Mouse (Mus musculus): ENCODE measurements around the gene Lrrn1. TPM values are rescaled to one million over a fixed set of nuclear protein-coding genes. Genes with fewer than 3 reads are reported as not detected.

Lrrn1 gene
- polyA plus RNA-seq, 1 experiment from 2014 or later: 45.8 TPM

DNA sequence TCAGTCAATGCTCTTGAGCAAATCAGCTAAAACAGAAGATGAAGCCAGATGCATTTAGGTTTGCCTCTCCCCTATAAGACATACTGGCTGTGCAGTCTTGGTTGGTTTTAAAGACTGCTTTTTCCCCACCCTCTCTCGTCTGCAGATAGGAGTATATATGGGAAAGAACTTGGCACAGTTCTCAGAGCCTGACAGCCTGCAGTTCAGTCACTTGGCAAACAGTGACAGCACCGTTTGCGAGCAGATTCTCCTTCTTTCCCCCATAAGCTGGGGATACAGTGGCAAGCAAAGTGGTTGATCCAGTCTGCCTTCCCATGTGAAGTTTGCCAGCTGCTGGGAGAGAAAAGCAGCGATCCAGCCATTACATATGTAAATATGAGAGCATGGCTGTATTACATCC is 12.3 kb downstream of the Lrrn1 start:
- Histone ChIP-seq H3K4me1 (replicated peaks) (no peaks in the 10 kb centered on the region), H3K9me3 (no peaks in the 10 kb centered on the region), H3K36me3 (no peaks in the 10 kb centered on the region), H3K27me3 (no peaks in the 10 kb centered on the region), H3K9ac (replicated peaks) (no peak overlapping the region), H3K4me3 (replicated peaks) (no peak overlapping the region), H3K27ac (no peak overlapping the region), H3K4me2 (no peak overlapping the region)
- ATAC-seq (ENCODE audit: insufficient number of reproducible peaks, insufficient read depth, low FRiP score, low TSS enrichment, low read depth): no peak
- 84% methylated on average over 4 of the region's 4 CpGs for WGBS

DNA sequence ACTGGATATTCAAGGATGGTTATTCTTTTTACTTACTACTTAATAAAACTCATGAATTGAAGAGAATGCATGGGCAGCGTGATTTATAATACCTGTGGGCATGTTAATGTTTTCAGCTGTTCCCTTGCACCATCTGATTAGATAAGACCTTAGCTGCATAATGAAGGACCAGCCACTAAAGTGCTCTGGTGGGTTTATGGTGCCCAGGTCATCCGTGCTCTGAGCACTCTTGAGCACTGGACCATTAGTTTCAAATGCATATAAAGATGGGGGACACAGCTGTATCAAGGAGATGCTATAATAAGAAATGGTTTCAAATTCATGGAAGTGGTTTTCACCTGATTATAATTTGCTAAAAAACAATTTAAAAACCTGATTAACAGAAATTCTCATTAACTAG is 16.7 kb downstream of the Lrrn1 start:
- no peak for ATAC-seq (ENCODE audit: insufficient number of reproducible peaks, insufficient read depth, low FRiP score, low TSS enrichment, low read depth)
- no peaks in the 10 kb centered on the region for H3K9me3 ChIP-seq
- H3K4me1 ChIP-seq (replicated peaks): no peaks in the 10 kb centered on the region
- H3K4me2 ChIP-seq: no peak overlapping the region
- 72% methylated on average over 2 of the region's 2 CpGs for WGBS
- no peak overlapping the region for H3K9ac ChIP-seq (replicated peaks)
- no peak overlapping the region for H3K27ac ChIP-seq
- H3K4me3 ChIP-seq (replicated peaks): no peak overlapping the region
- H3K36me3 ChIP-seq: no peaks in the 10 kb centered on the region
- no peaks in the 10 kb centered on the region for H3K27me3 ChIP-seq

DNA sequence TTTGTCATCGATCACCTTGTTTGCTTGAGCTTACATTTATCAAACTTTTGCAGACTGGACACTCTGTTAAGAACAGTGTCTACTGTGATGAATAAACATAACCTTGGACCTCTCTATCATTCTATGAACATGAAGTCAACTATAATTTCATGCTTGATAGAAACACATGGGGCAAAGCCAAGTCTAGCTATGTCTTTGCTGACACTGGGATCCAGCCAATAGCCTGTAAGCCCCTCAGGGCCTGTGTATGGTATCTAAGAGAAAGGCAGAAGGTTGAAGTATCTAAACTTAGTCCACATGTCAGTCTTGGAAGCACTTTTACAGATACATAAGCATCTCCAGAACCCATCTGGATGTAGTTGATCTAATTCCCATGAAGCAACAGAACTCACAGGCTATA is 22.9 kb downstream of the Lrrn1 start:
- Histone ChIP-seq H3K4me2 (no peak overlapping the region), H3K27ac (no peak overlapping the region), H3K9me3 (no peaks in the 10 kb centered on the region), H3K9ac (replicated peaks) (no peak overlapping the region), H3K36me3 (no peaks in the 10 kb centered on the region), H3K27me3 (no peaks in the 10 kb centered on the region), H3K4me1 (replicated peaks) (no peaks in the 10 kb centered on the region), H3K4me3 (replicated peaks) (no peak overlapping the region)
- no peak for ATAC-seq (ENCODE audit: insufficient number of reproducible peaks, insufficient read depth, low FRiP score, low TSS enrichment, low read depth)
- WGBS: 93% methylated on average over 1 of the region's 1 CpGs

DNA sequence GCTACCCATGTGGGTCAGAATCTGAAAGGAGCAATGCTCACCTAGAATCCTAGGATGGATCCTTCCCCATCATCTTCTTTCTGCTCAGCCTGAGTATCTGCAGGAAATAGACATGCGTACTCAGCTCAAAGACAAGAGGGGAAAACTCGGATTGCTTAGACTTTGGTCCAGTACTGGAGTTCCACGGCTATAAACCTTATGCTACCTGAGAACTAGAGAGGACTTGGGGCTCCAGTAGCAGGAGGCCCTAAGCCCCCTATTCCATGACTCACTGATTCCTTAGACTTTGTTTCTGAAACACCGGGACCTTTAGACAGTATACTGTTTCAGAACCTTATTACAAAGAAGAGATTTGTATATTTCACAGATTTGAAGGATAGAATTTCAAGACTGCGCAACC is 25.8 kb downstream of the Lrrn1 start:
- 82% methylated on average over 5 of the region's 5 CpGs for WGBS
- no peak overlapping the region for H3K9ac ChIP-seq (replicated peaks)
- H3K27me3 ChIP-seq: no peaks in the 10 kb centered on the region
- no peaks in the 10 kb centered on the region for H3K4me1 ChIP-seq (replicated peaks)
- H3K36me3 ChIP-seq: no peaks in the 10 kb centered on the region
- no peak overlapping the region for H3K4me2 ChIP-seq
- no peaks in the 10 kb centered on the region for H3K9me3 ChIP-seq
- no peak overlapping the region for H3K27ac ChIP-seq
- no peak overlapping the region for H3K4me3 ChIP-seq (replicated peaks)
- ATAC-seq (ENCODE audit: insufficient number of reproducible peaks, insufficient read depth, low FRiP score, low TSS enrichment, low read depth): no peak

DNA sequence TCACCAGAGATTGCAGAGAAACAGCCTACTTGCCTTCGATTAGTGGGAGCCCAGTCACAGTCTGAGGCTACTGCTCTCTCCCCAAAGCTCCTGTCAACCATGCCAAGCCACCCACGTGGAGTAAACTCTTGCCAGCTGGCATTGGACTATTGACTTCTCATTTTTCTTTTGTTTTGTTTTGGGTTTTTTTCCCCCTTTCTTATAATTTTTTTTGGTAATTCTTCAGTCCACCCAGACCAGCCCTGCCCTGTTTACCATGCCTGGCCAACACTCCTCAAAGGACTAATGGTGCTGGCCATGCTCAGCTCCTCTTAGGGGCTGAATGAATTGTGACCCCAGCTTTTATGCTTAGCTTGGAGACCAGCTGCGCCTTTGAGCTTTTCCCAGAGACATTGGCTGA is 27.4 kb downstream of the Lrrn1 start:
- Histone ChIP-seq H3K36me3 (no peaks in the 10 kb centered on the region), H3K9me3 (no peaks in the 10 kb centered on the region), H3K27ac (no peak overlapping the region), H3K9ac (replicated peaks) (no peak overlapping the region), H3K4me1 (replicated peaks) (no peaks in the 10 kb centered on the region), H3K4me3 (replicated peaks) (no peak overlapping the region), H3K27me3 (no peaks in the 10 kb centered on the region), H3K4me2 (no peak overlapping the region)
- ATAC-seq (ENCODE audit: insufficient number of reproducible peaks, insufficient read depth, low FRiP score, low TSS enrichment, low read depth): no peak; the same call in 1 of the 2 replicates
- WGBS: 80% methylated on average over 3 of the region's 3 CpGs

DNA sequence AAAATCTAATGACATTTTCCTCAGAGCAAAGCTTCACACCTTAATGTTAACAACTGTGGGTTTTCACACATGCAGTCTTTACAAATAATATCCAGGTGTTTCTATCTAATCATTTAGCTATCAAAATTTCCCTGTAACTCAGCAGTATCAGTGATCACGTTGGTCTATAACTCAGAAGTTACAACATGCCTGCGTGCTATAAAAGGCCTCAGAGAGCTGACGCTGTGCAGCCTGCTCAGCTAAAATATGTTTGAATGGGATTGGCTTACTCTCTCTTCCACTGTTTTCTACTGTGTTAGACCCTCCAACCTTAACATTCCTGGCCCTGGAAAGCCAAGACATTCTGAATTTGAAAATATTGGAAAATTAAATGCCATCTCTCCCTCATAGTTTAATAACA is 28.2 kb downstream of the Lrrn1 start:
- H3K9ac ChIP-seq (replicated peaks): no peak overlapping the region
- H3K27ac ChIP-seq: no peak overlapping the region
- H3K9me3 ChIP-seq: no peaks in the 10 kb centered on the region
- H3K27me3 ChIP-seq: no peaks in the 10 kb centered on the region
- H3K4me3 ChIP-seq (replicated peaks): no peak overlapping the region
- no peaks in the 10 kb centered on the region for H3K36me3 ChIP-seq
- H3K4me1 ChIP-seq (replicated peaks): no peaks in the 10 kb centered on the region
- 73% methylated on average over 3 of the region's 3 CpGs for whole genome bisulfite sequencing
- no peak overlapping the region for H3K4me2 ChIP-seq
- no peak for ATAC-seq (ENCODE audit: insufficient number of reproducible peaks, insufficient read depth, low FRiP score, low TSS enrichment, low read depth)

DNA sequence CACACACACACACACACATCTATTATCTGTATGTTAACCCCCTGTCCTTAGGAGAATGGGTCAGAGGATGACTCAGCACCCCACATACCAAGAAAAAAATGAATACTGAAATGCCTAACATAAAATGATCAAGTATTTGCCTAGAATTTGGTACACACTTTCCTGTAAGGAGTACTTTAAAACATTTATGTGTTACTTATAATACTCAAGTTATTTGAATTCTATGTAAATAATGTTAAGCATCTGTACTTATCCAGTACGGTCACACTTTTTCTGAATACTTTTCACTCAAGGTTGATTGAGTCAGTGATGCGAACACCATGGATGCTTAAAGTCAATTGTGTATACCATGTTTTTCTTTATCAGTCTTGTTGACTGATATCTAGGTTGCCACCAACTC is 32.7 kb downstream of the Lrrn1 start:
- H3K4me1 ChIP-seq (replicated peaks): no peaks in the 10 kb centered on the region
- H3K36me3 ChIP-seq: peaks cover 1% of the 10 kb centered on the region; the same call in 1 of the 2 replicates
- H3K4me2 ChIP-seq: no peak overlapping the region
- H3K27me3 ChIP-seq: no peaks in the 10 kb centered on the region
- H3K9ac ChIP-seq (replicated peaks): no peak overlapping the region
- no peak for ATAC-seq (ENCODE audit: insufficient number of reproducible peaks, insufficient read depth, low FRiP score, low TSS enrichment, low read depth)
- 96% methylated on average over 2 of the region's 2 CpGs for WGBS
- no peaks in the 10 kb centered on the region for H3K9me3 ChIP-seq
- no peak overlapping the region for H3K27ac ChIP-seq
- no peak overlapping the region for H3K4me3 ChIP-seq (replicated peaks)

DNA sequence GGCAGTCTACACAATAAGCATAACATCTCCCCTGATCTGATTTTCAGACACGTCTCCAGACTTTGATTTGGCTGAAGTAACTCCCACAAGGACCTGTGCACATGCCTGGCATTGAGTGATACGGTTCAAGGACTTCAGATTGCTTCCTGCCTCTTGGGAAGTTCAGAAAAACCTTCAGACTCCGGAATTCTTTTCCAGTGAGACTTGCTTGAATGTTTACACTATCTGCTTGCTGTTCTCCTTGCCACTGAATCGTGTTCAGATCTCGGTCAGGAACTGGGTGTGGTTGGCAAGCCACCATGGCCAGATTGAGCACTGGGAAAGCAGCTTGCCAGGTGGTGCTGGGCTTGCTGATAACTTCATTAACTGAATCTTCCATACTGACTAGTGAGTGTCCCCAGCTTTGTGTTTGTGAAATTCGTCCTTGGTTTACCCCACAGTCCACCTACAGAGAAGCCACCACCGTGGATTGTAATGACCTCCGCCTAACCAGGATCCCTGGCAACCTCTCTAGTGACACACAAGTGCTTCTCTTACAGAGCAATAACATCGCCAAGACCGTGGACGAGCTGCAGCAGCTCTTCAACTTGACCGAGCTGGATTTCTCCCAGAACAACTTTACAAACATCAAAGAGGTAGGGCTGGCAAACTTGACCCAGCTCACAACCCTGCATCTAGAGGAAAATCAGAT is 37.5 kb downstream of the Lrrn1 start:
- no peaks in the 10 kb centered on the region for H3K9me3 ChIP-seq
- no peaks in the 10 kb centered on the region for H3K27me3 ChIP-seq
- ATAC-seq (ENCODE audit: insufficient number of reproducible peaks, insufficient read depth, low FRiP score, low TSS enrichment, low read depth): no peak
- H3K27ac ChIP-seq: no peak overlapping the region
- 85% methylated on average over 12 of the region's 12 CpGs for WGBS
- H3K9ac ChIP-seq (replicated peaks): no peak overlapping the region
- H3K36me3 ChIP-seq: peaks cover 21% of the 10 kb centered on the region
- H3K4me2 ChIP-seq: no peak overlapping the region
- no peaks in the 10 kb centered on the region for H3K4me1 ChIP-seq (replicated peaks)
- H3K4me3 ChIP-seq (replicated peaks): no peak overlapping the region

DNA sequence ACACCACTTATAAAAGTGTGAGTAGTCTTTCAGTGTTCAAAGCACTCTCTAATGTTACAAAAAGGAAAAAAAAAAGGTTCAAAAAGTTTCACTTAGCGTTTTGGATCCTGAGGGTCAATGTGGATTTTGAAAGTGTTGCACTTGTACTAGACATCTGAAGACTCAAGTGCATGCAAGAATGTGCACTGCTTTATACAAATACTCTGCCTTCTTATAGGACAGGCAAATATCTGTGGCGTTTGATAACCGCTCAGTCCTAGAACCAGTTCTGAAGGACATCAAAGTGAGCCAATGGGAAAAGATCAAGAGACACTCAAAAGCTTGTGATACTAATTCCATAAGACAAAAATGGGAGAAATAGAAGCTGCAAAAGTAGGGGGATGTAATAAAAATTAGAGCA is 45.0 kb downstream of the Lrrn1 start:
- WGBS: 94% methylated on average over 3 of the region's 3 CpGs
- Histone ChIP-seq H3K27ac (no peak overlapping the region), H3K4me2 (no peak overlapping the region), H3K9ac (replicated peaks) (no peak overlapping the region), H3K36me3 (no peaks in the 10 kb centered on the region), H3K4me1 (replicated peaks) (no peaks in the 10 kb centered on the region), H3K4me3 (replicated peaks) (no peak overlapping the region), H3K9me3 (no peaks in the 10 kb centered on the region), H3K27me3 (no peaks in the 10 kb centered on the region)
- no peak for ATAC-seq (ENCODE audit: insufficient number of reproducible peaks, insufficient read depth, low FRiP score, low TSS enrichment, low read depth)

DNA sequence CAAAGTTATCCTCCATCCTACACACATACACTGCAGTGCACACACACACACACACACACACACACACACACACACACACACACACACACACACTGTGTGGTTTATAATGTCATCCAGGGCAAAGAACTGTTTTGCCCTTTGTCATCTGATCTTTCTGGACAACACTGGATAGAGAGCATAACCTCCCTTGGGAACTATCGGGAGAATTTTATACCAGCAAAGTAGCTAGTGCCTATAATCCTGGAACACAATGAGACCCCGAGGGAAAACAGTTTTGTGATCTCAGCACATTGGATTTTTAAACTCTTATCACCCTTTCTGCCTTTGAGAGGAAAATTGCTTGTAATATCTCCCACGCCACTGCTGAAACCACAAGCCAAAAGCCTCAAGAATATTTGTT is 45.8 kb downstream of the Lrrn1 start:
- Histone ChIP-seq H3K27me3 (no peaks in the 10 kb centered on the region), H3K4me2 (no peak overlapping the region), H3K9me3 (no peaks in the 10 kb centered on the region), H3K27ac (no peak overlapping the region), H3K9ac (replicated peaks) (no peak overlapping the region), H3K36me3 (no peaks in the 10 kb centered on the region), H3K4me1 (replicated peaks) (no peaks in the 10 kb centered on the region), H3K4me3 (replicated peaks) (no peak overlapping the region)
- WGBS: 77% methylated on average over 3 of the region's 3 CpGs
- ATAC-seq (ENCODE audit: insufficient number of reproducible peaks, insufficient read depth, low FRiP score, low TSS enrichment, low read depth): no peak

DNA sequence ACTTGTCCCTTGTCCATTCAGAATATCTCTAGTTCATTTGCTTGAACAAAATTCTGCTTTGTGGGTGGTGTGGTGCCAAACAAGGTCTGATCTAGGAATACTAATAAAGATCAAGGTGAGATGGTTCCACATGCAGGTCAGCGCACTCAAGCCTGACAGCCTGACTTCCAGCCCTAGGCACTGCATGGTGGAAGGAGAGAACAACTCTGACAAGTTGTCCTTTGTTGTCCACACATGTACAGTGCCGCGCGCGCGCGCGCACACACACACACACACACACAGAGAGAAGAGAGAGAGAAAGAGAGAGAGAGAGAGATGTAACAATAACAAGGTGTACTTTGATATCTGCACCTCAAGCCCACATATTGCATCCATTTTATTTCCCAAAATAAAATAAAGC is 47.7 kb downstream of the Lrrn1 start:
- Histone ChIP-seq H3K4me2 (no peak overlapping the region), H3K9me3 (no peaks in the 10 kb centered on the region), H3K27ac (no peak overlapping the region), H3K36me3 (no peaks in the 10 kb centered on the region), H3K9ac (replicated peaks) (no peak overlapping the region), H3K4me3 (replicated peaks) (no peak overlapping the region), H3K4me1 (replicated peaks) (no peaks in the 10 kb centered on the region), H3K27me3 (no peaks in the 10 kb centered on the region)
- over 99% methylated on average over 8 of the region's 8 CpGs for WGBS
- no peak for ATAC-seq (ENCODE audit: insufficient number of reproducible peaks, insufficient read depth, low FRiP score, low TSS enrichment, low read depth)

DNA sequence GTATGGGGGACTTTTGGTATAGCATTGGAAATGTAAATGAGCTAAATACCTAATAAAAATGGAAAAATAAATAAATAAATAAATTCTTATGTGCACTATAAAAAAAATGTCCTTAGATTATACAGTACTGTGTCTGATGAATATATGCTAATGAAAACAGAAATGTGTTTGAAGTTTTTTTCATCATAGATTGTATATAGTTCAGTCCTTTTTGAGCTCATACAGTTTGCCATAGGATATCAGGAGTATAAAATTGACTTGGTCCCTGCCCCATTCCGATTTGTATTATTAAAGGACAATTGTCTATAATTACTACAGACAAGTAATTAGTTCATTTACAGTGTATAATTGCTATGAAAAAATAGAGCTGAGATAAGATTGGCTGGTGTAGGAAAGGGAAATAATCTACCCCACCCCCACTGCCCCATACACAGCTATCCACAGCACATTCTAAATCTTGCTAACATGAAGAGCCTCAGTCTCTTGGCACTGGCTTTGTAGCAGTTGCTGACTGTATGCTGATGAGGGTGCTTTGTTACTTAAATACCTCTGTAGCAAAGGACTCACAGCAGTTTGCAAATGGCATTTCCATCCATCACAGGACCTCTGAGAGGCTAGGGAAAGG is 54.3 kb downstream of the Lrrn1 start:
- no peak overlapping the region for H3K4me3 ChIP-seq (replicated peaks)
- no peaks in the 10 kb centered on the region for H3K4me1 ChIP-seq (replicated peaks)
- H3K27me3 ChIP-seq: no peaks in the 10 kb centered on the region
- H3K9ac ChIP-seq (replicated peaks): no peak overlapping the region
- H3K36me3 ChIP-seq: no peaks in the 10 kb centered on the region
- WGBS: 78% methylated on average over 1 of the region's 1 CpGs
- no peaks in the 10 kb centered on the region for H3K9me3 ChIP-seq
- ATAC-seq (ENCODE audit: insufficient number of reproducible peaks, insufficient read depth, low FRiP score, low TSS enrichment, low read depth): no peak
- no peak overlapping the region for H3K4me2 ChIP-seq
- H3K27ac ChIP-seq: no peak overlapping the region

All from limb, embryonic 12.5 days (tissue).